In genomic region chr12:50457151-50457550, GRCm38 (mm10) we compare ENCODE assay signal across 25 mouse cellular contexts.
"Had no signal": no experiment of that assay in that cellular context is flagged by ENCODE, and none has a peak within 500 bp of the region (broad histone marks: within the 10 kb centered on the region; RNA-seq: fewer than 3 reads in every experiment).

No protein-coding gene starts in this region.

- H3K4me3 ChIP-seq: gastrocnemius, adult 2 months; heart, embryonic 10.5 days; heart, embryonic 12.5 days; hindbrain, embryonic 10.5 days; hindbrain, embryonic 12.5 days; hindbrain, embryonic 15.5 days; intestine, embryonic 15.5 days; layer of hippocampus, adult 2 months; limb, embryonic 10.5 days; limb, embryonic 12.5 days; liver, embryonic 13.5 days; liver, embryonic 15.5 days had no signal

- H3K36me3 ChIP-seq: heart, embryonic 12.5 days; hindbrain, embryonic 10.5 days; hindbrain, embryonic 12.5 days; hindbrain, embryonic 15.5 days; intestine, embryonic 15.5 days; limb, embryonic 10.5 days; limb, embryonic 12.5 days; liver, embryonic 13.5 days; liver, embryonic 15.5 days had no signal

- ATAC-seq: inflammation-experienced regulatory T-cells, adult 6 months; intestine, embryonic 15.5 days; intestine, postnatal 0 days had no signal

- H3K9me3 ChIP-seq: heart, embryonic 10.5 days; hindbrain, embryonic 10.5 days; hindbrain, embryonic 12.5 days; hindbrain, embryonic 15.5 days; intestine, embryonic 15.5 days; limb, embryonic 10.5 days; liver, embryonic 13.5 days; liver, embryonic 15.5 days had no signal

- H3K27me3 ChIP-seq: heart, embryonic 12.5 days; hindbrain, embryonic 12.5 days; hindbrain, embryonic 15.5 days; intestine, embryonic 15.5 days; limb, embryonic 12.5 days; liver, embryonic 13.5 days; liver, embryonic 15.5 days had no signal

- H3K9ac ChIP-seq: heart, embryonic 12.5 days; hindbrain, embryonic 12.5 days; hindbrain, embryonic 15.5 days; intestine, embryonic 15.5 days; limb, embryonic 12.5 days; liver, embryonic 13.5 days; liver, embryonic 15.5 days had no signal

- H3K27ac ChIP-seq: gastrocnemius, adult 2 months; heart, embryonic 10.5 days; hindbrain, embryonic 10.5 days; hindbrain, embryonic 12.5 days; hindbrain, embryonic 15.5 days; intestine, embryonic 15.5 days; layer of hippocampus, adult 2 months; limb, embryonic 10.5 days; limb, embryonic 12.5 days; liver, embryonic 13.5 days; liver, embryonic 15.5 days had no signal

- DNase-seq: gastrocnemius, adult 2 months; gastrocnemius, postnatal 10 days; gastrocnemius, postnatal 25 days; heart, adult 18-20 months; heart, postnatal 10 days; heart, postnatal 4 days; kidney, adult 18-20 months; kidney, adult 8-10 months; kidney, postnatal 10 days; kidney, postnatal 25 days; kidney, postnatal 4 days; liver; liver, embryonic 13.5 days had no signal

- H3K4me2 ChIP-seq: heart, embryonic 12.5 days; hindbrain, embryonic 12.5 days; hindbrain, embryonic 15.5 days; intestine, embryonic 15.5 days; limb, embryonic 12.5 days; liver, embryonic 13.5 days; liver, embryonic 15.5 days had no signal

- H3K4me1 ChIP-seq: heart, embryonic 10.5 days; heart, embryonic 12.5 days; hindbrain, embryonic 10.5 days; hindbrain, embryonic 12.5 days; hindbrain, embryonic 15.5 days; intestine, embryonic 15.5 days; limb, embryonic 10.5 days; limb, embryonic 12.5 days; liver, embryonic 13.5 days; liver, embryonic 15.5 days had no signal
